Mouse (Mus musculus) limb, embryonic 10.5 days (tissue): ENCODE results near the gene Serpinf1. TPM values are rescaled to one million over a fixed set of nuclear protein-coding genes. Genes with fewer than 3 reads are reported as not detected.

Source experiments
- DNase-seq: peaks from one replicate; pipeline ENCODE4 v3.0.0-alpha.2; 2017; ENCODE audit warnings: low spot score
- H3K27ac ChIP-seq: fragments of 300-500 bp; sonication (generic); 2 replicates; pipeline ENCODE4 v1.5.1; 2016; ENCODE audit warnings: mild to moderate bottlenecking
- H3K27me3 ChIP-seq: fragments of 300-500 bp; sonication (generic); 2 replicates; pipeline ENCODE4 v1.6.1; 2016; ENCODE audit warnings: low read depth, mild to moderate bottlenecking; ENCODE audit not compliant: poor library complexity, severe bottlenecking
- H3K36me3 ChIP-seq: fragments of 300-500 bp; sonication (generic); 2 replicates; pipeline ENCODE4 v1.6.1; 2016; ENCODE audit warnings: mild to moderate bottlenecking, moderate library complexity
- H3K4me1 ChIP-seq: fragments of 300-500 bp; sonication (generic); 2 replicates; pipeline ENCODE4 v1.6.1; 2016
- H3K4me3 ChIP-seq: fragments of 300-500 bp; sonication (generic); 2 replicates; pipeline ENCODE4 v1.5.1; 2016; ENCODE audit warnings: mild to moderate bottlenecking, moderate library complexity
- H3K9me3 ChIP-seq: fragments of 300-500 bp; sonication (generic); replicated peaks from 2 replicates; pipeline ENCODE4 v1.6.1; 2016; ENCODE audit warnings: mild to moderate bottlenecking
- WGBS: fragments of 180-500 bp; shearing (Covaris S2); methylation state at CpG from one replicate; pipeline ENCODE4 v1.1.7; 2016; 5-methylcytosine and 5-hydroxymethylcytosine counted together
- polyA plus RNA-seq: library from polyadenylated mRNA; unstranded; fragments of >200 nt; fragmentation: Nextera tagmentation; extraction: Ambion mirVana; gene quantifications from 2 replicates; pipeline ENCODE4 v1.2.1, GENCODE M21; 2016

Gene Serpinf1
- polyA plus RNA-seq, result 214 and 217 TPM in 2 replicates

- H3K9me3 ChIP-seq, result no peaks in the 10 kb centered on the region
- H3K4me1 ChIP-seq, result peaks cover 32% of the 10 kb centered on the region
- peaks cover 18% of the 10 kb centered on the region for H3K36me3 ChIP-seq
- WGBS, result 31% methylated on average over 10 of the region's 10 CpGs
- DNase-seq, result peak; percentile 62
- no peaks in the 10 kb centered on the region for H3K27me3 ChIP-seq
- peak within 1 kb of the TSS; percentile 68 for H3K4me3 ChIP-seq
- H3K27ac ChIP-seq, result peak within 1 kb of the TSS; percentile 88
These were observed at the start of gene Serpinf1 for GRCm38 (mm10) chr11:75422013-75422792. Gene Serpinf1 (minus strand): TSS chr11:75422701.

GRCm38 (mm10) chr11:75470675-75471074, 48.2 kb upstream of the Serpinf1 start:
- no peak overlapping the region for H3K27ac ChIP-seq
- no peak for DNase-seq
- H3K9me3 ChIP-seq, result no peaks in the 10 kb centered on the region
- no peak overlapping the region for H3K4me3 ChIP-seq
- peaks cover 11% of the 10 kb centered on the region for H3K4me1 ChIP-seq
- WGBS, result 88% methylated on average over 3 of the region's 3 CpGs
- peaks cover 3% of the 10 kb centered on the region; the same call in 1 of the 2 replicates for H3K36me3 ChIP-seq
- 0 out of 2 replicates have a peak, but pooled peaks cover 7% of the 10 kb centered on the region for H3K27me3 ChIP-seq

GRCm38 (mm10) chr11:75469261-75469660, 46.8 kb upstream of the Serpinf1 start:
- H3K27me3 ChIP-seq, result 0 out of 2 replicates have a peak, but pooled peaks cover 7% of the 10 kb centered on the region
- peaks cover 11% of the 10 kb centered on the region for H3K4me1 ChIP-seq
- H3K4me3 ChIP-seq, result no peak overlapping the region
- no peak overlapping the region for H3K27ac ChIP-seq
- DNase-seq, result no peak
- H3K36me3 ChIP-seq, result peaks cover 12% of the 10 kb centered on the region; the same call in 1 of the 2 replicates
- 91% methylated on average over 4 of the region's 4 CpGs for WGBS
- no peaks in the 10 kb centered on the region for H3K9me3 ChIP-seq

GRCm38 (mm10) chr11:75468410-75468809, 45.9 kb upstream of the Serpinf1 start:
- Histone ChIP-seq H3K4me3 (peak overlapping the region; percentile 55), H3K4me1 (peaks cover 16% of the 10 kb centered on the region), H3K27me3 (0 out of 2 replicates have a peak, but pooled peaks cover 7% of the 10 kb centered on the region), H3K27ac (peak overlapping the region; percentile 82), H3K9me3 (no peaks in the 10 kb centered on the region), H3K36me3 (peaks cover 12% of the 10 kb centered on the region; the same call in 1 of the 2 replicates)
- DNase-seq, result no peak
- WGBS, result 74% methylated on average over 7 of the region's 7 CpGs

- Histone ChIP-seq H3K9me3 (no peaks in the 10 kb centered on the region), H3K27me3 (0 out of 2 replicates have a peak, but pooled peaks cover 7% of the 10 kb centered on the region)
- 17% methylated on average over 19 of the region's 19 CpGs for WGBS
These were observed 45.2 kb upstream of the Serpinf1 start for GRCm38 (mm10) chr11:75467512-75468215.

GRCm38 (mm10) chr11:75466731-75467505, 44.4 kb upstream of the Serpinf1 start:
- Histone ChIP-seq H3K4me3 (no peak overlapping the region), H3K27me3 (0 out of 2 replicates have a peak, but pooled peaks cover 7% of the 10 kb centered on the region), H3K4me1 (peaks cover 31% of the 10 kb centered on the region), H3K36me3 (peaks cover 12% of the 10 kb centered on the region; the same call in 1 of the 2 replicates), H3K9me3 (no peaks in the 10 kb centered on the region), H3K27ac (no peak overlapping the region)
- DNase-seq, result no peak
- WGBS, result 95% methylated on average over 4 of the region's 4 CpGs

More at GRCm38 (mm10) chr11:75467512-75468215, 45.2 kb upstream of the Serpinf1 start:
- H3K4me3 ChIP-seq, result peak overlapping the region; percentile 55
- H3K27ac ChIP-seq, result peak overlapping the region; percentile 82
- DNase-seq, result peak; percentile 60
- H3K36me3 ChIP-seq, result peaks cover 12% of the 10 kb centered on the region; the same call in 1 of the 2 replicates
- H3K4me1 ChIP-seq, result peaks cover 24% of the 10 kb centered on the region

- 0 out of 2 replicates have a peak, but pooled peaks cover 7% of the 10 kb centered on the region for H3K27me3 ChIP-seq
- WGBS, result 88% methylated on average over 6 of the region's 6 CpGs
- H3K4me3 ChIP-seq, result no peak overlapping the region
- H3K36me3 ChIP-seq, result peaks cover 12% of the 10 kb centered on the region; the same call in 1 of the 2 replicates
- H3K27ac ChIP-seq, result no peak overlapping the region
- H3K4me1 ChIP-seq, result peaks cover 40% of the 10 kb centered on the region
- DNase-seq, result no peak
- no peaks in the 10 kb centered on the region for H3K9me3 ChIP-seq
These were observed 42.5 kb upstream of the Serpinf1 start for GRCm38 (mm10) chr11:75465051-75465450.

- DNase-seq, result no peak
- 0 out of 2 replicates have a peak, but pooled peaks cover 7% of the 10 kb centered on the region for H3K27me3 ChIP-seq
- WGBS, result 88% methylated on average over 6 of the region's 6 CpGs
- H3K9me3 ChIP-seq, result no peaks in the 10 kb centered on the region
- H3K36me3 ChIP-seq, result peaks cover 12% of the 10 kb centered on the region; the same call in 1 of the 2 replicates
- H3K4me1 ChIP-seq, result peaks cover 46% of the 10 kb centered on the region
- no peak overlapping the region for H3K4me3 ChIP-seq
- no peak overlapping the region for H3K27ac ChIP-seq
These were observed 41.9 kb upstream of the Serpinf1 start for GRCm38 (mm10) chr11:75464417-75464816.

GRCm38 (mm10) chr11:75463624-75464023, 41.1 kb upstream of the Serpinf1 start:
- H3K27ac ChIP-seq, result peak overlapping the region; percentile 86; the same call in 1 of the 2 replicates
- peaks cover 12% of the 10 kb centered on the region; the same call in 1 of the 2 replicates for H3K36me3 ChIP-seq
- 64% methylated on average over 4 of the region's 4 CpGs for WGBS
- H3K9me3 ChIP-seq, result no peaks in the 10 kb centered on the region
- no peak overlapping the region for H3K4me3 ChIP-seq
- H3K4me1 ChIP-seq, result peaks cover 50% of the 10 kb centered on the region
- H3K27me3 ChIP-seq, result 0 out of 2 replicates have a peak, but pooled peaks cover 4% of the 10 kb centered on the region
- no peak for DNase-seq

GRCm38 (mm10) chr11:75462865-75463336, 40.4 kb upstream of the Serpinf1 start:
- peaks cover 12% of the 10 kb centered on the region; the same call in 1 of the 2 replicates for H3K36me3 ChIP-seq
- no peaks in the 10 kb centered on the region for H3K9me3 ChIP-seq
- H3K4me1 ChIP-seq, result peaks cover 43% of the 10 kb centered on the region
- DNase-seq, result peak; percentile 89
- 0% methylated on average over 9 of the region's 9 CpGs for WGBS
- H3K4me3 ChIP-seq, result peak overlapping the region; percentile 69
- H3K27ac ChIP-seq, result peak overlapping the region; percentile 86
- no peaks in the 10 kb centered on the region for H3K27me3 ChIP-seq

- Histone ChIP-seq H3K27ac (peak overlapping the region; percentile 86), H3K4me1 (peaks cover 38% of the 10 kb centered on the region), H3K9me3 (no peaks in the 10 kb centered on the region), H3K4me3 (peak overlapping the region; percentile 69), H3K27me3 (no peaks in the 10 kb centered on the region), H3K36me3 (peaks cover 12% of the 10 kb centered on the region; the same call in 1 of the 2 replicates)
- 2% methylated on average over 15 of the region's 16 CpGs for WGBS
- DNase-seq, result peak; percentile 50
These were observed 39.8 kb upstream of the Serpinf1 start for GRCm38 (mm10) chr11:75462253-75462783.
